Mouse (Mus musculus): ENCODE measurements around the gene Gm42674. TPM values are rescaled to one million over a fixed set of nuclear protein-coding genes. Genes with fewer than 3 reads are reported as not detected.

Gene Gm42674
- total RNA-seq, 4 experiments from 2014 or later: not detected

- DNase-seq (ENCODE audit: low spot score in 2 of 2): no peak
Observed at GRCm38 (mm10) chr3:90621552-90621951, 19.8 kb downstream of the Gm42674 start.

- peak in 1 of 2 experiments; percentile 36 for DNase-seq (ENCODE audit: low spot score in 2 of 2)
Observed at GRCm38 (mm10) chr3:90623435-90624071, 21.8 kb downstream of the Gm42674 start.

DNA sequence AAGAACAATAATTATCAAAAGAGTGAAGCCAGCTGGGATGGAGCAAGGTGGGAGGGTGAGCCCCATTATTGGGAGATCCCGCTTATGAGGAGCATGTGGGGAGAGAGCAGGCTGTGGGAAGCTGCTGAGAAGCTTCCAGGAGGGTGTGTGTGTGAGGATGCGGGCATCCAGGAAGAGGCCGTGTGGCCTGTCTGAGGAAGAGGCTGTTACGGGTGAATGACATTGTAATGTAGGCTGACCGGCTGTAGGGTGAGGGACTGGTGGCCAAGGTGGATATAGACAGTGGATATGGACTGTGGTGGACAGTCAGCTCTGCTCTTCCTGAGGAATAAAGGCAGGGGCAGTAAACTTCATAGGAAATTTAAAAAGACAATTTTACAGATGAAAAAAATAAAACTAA lies 23.8 kb downstream of the Gm42674 start:
- DNase-seq (ENCODE audit: low spot score in 2 of 2): no peak

DNA sequence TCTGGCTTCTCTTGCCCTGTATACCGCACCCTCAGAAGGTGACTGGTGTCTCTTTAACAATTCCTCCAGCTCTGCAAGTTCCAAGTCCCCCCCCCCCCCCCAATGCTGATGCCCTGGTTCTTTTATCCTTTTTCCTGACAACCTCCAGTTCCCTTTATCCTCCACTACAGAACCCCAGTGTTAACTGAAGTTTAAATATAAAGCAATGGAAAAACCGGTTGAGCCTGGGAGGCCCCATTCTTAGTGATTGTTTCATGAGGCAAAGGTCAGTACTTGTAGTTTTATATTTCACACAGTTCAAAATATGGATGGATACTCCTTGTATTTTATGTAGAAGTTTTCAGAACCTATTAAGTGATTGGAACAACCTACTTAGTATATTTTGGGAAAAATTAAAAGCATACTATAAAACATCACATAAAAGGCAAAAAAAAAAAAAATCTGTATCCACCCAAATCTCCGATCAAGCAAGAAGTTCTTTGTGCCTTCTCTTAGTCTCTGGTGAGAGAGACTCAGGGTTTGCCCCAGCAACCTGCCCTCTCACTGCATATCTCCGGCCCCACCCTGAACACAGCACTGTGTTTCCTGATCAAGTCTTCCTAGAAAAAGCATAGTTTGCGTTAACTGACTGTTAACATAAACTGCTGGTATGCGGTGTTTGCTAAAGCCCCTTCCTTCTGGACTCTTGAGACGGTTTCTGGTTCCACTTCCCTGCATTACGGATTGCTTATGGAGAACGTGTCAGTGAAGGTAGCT lies 24.7 kb downstream of the Gm42674 start:
- no peak for DNase-seq (ENCODE audit: low spot score in 2 of 2)

GRCm38 (mm10) chr3:90627366-90627765 lies 25.7 kb downstream of the Gm42674 start:
- no peak for DNase-seq (ENCODE audit: low spot score in 2 of 2)

DNA sequence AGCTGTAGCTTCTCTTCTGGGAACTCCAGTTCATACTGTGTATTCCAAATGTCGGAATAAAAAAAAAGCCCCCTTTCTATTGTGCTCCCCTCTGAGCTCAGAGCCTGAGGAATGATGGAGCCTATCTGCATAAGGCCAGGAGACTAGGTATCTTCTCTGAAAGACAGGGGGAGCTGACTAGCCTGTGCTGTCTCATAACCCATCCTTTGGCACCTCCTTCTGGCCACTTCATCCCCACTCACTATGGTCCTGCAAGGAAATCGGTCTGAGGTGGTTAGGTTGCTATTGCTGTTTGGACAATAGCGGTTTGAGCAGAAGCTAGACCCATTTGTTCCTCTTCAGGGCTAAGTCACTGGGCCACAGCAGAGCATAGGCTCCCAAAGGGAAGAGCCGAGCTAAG lies 26.1 kb downstream of the Gm42674 start:
- no peak for DNase-seq (ENCODE audit: low spot score in 2 of 2)

DNA sequence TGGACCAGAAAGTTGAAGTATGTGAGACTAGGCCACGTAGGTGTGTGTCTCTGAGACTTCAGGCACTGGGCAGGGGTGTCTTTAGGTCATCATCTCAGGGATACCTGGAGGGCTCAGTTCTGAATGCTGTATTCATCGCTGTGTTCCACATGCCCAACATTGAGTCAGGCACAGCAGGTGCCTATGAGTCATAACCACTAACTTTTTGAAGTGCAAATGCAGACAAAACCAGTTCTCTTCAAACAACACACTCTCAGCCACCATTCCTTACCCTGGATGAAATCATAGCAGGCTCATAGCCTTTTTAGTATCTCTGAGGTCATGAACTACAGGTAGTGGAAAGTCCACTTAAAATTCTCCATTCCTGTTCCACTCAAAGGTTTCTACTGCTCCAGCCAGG lies 27.6 kb downstream of the Gm42674 start:
- no peak for DNase-seq (ENCODE audit: low spot score in 2 of 2)

DNA sequence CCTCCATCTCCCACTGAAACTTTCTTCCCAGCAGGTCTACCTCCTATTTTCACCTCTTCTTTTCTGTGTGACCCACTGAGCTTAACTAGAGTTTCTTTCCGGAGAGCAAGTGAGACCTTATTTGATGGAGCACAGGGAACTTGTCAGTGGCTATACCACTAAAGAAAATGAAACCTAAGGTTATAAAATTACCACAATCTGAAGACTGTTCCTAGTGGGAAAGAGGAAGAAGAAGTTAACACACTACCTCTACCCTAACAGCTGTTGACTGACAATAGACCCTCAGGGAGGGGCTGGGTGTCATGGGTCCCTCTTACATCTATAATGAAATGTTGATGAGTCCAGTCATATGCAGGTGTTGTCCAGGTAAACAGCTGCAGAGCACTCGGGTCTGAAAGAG lies 30.3 kb downstream of the Gm42674 start:
- DNase-seq (ENCODE audit: low spot score in 2 of 2): no peak

GRCm38 (mm10) chr3:90638511-90639275 lies 37.0 kb downstream of the Gm42674 start:
- DNase-seq (ENCODE audit: low spot score in 2 of 2): no peak

GRCm38 (mm10) chr3:90639511-90640154 lies 37.9 kb downstream of the Gm42674 start:
- no peak for DNase-seq (ENCODE audit: low spot score in 2 of 2)

DNA sequence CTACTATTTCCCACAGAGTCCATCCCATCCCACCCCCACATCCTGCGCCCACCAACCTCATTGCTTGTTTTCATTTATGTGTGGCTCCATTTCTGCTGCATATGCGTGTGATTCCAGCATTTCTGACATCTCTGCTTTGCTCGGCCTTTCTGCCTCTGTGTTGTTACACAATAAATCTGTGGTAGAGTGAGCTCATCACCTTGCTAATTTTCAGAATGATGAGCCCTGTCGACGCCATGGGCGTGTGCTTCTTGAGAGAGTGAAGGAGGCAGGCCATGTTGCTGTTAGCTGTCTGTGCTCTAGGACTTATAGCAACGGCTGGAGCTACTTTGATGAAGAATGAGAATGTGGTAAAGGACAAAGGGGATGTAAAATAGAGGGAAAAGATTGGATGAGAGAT lies 39.3 kb downstream of the Gm42674 start:
- DNase-seq (ENCODE audit: low spot score in 2 of 2): no peak

DNA sequence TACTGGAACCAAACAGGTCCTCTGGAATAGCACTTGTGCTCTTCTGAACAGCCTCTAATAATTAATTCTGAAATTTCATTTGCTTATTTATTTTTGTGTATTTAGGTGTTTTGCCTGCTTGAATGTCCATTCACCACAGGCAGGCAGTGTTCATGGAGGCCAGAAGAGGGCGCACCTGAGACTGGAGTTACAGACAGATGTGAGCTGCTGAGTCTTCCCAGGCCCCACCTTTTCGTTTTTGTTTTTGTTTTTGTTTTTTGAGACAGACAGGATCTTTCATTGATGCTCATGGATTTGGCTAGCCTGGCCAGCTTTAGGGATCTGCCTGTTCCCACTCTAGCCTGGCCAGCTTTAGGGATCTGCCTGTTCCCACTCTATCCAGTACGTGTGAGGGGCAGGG lies 42.5 kb downstream of the Gm42674 start:
- peak in 1 of 2 experiments; percentile 27 for DNase-seq (ENCODE audit: low spot score in 2 of 2)

GRCm38 (mm10) chr3:90647291-90647690 lies 45.6 kb downstream of the Gm42674 start:
- no peak for DNase-seq (ENCODE audit: low spot score in 2 of 2)

DNA sequence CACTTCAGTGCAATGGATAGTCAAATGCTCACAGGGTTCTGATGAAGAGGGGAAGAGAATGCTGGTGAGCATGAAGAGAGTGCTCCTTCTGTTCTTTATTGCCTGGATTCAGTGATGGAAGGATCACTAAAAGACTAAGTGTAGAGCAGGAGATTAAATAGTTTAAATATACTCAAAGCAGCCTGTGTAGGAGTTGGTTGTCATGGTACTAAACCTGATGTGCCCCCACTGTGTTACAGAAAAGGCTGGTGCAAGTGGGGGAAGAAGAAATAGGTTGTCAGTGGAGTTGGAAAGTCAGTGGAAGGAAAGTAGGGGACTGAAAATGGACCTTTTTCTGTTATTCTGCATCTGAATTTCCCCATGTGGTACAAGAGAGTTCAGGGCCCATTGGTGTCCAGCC lies 47.3 kb downstream of the Gm42674 start:
- no peak for DNase-seq (ENCODE audit: low spot score in 2 of 2)

- DNase-seq (ENCODE audit: low spot score in 2 of 2): no peak
Observed at GRCm38 (mm10) chr3:90649832-90650231, 48.1 kb downstream of the Gm42674 start.

DNA sequence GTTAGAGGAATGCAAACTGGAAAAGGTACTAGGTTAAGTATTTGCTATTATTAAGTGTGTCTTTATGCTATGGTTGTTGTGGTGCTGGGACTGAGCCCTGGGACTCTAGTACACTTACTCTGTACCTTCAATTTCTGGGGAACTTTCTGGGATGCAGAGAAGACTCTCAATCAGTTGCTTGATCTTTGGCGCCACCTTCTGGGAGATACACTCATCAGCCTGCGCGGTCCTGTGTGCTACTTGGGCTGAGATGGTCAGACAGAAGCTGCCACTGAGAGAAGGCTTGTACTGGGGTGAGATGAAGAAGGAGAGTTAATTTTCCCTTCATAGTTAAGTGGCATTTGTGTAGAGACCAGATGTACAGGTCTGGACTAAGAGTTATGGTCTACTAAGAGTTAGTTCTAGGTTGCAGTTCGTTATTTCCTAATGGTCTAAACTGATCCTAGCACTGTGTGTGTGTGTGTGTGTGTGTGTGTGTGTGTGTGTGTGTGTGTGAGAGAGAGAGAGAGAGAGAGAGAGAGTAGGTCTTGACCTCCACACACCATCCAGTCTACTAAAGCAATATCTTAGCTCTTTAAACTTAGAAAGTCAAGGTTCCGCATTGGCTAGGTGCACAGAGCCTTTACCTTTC lies 51.3 kb downstream of the Gm42674 start:
- peak; percentile 38 to 42 for DNase-seq (ENCODE audit: low spot score in 2 of 2)

- DNase-seq (ENCODE audit: low spot score in 2 of 2): no peak
Observed at GRCm38 (mm10) chr3:90653717-90654116, 52.0 kb downstream of the Gm42674 start, which contains the start of gene S100a7a. Gene S100a7a, plus strand, starts transcription at chr3:90654017.
